Mouse (Mus musculus): ENCODE measurements around the gene Cfap100.

DNA sequence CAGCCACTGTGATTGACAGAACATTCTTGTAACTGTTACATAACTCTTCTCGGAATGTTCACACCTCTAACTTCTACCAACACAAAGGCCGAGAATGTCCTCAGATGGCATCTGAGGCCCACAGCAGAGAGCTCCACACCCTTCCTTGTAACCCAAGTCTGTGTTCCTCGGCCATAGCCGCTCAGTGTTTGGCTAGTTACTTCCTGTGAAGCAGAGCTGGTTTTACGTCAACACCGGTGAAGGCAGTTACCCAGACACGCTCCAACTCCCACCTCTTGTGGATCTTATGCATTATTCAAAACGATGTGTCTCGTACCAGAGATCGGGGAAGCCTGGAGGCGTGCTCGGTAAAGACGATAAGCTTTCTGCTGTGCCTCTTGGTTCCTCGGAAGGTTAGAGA lies 1.3 kb upstream of the Cfap100 start:
- TF ChIP-seq CTCF (IDR thresholded peaks at IDR 0.05; ENCODE audit: low read depth, low read length) (no peak), POLR2A (IDR thresholded peaks at IDR 0.05; ENCODE audit: extremely low read depth, insufficient read depth, low read length) (no peak)
